Mouse (Mus musculus) cerebellum, adult (tissue): ENCODE results near the gene Stpg1.

Experiments used
- ATAC-seq: cut with Nextera tagmentation; 2 replicates; pipeline ENCODE4 v1.9.2; 2017; ENCODE audit warnings: mild to moderate bottlenecking, moderate library complexity, mixed read lengths; ENCODE audit not compliant: insufficient number of reproducible peaks, low FRiP score, low TSS enrichment

The Stpg1 gene

DNA sequence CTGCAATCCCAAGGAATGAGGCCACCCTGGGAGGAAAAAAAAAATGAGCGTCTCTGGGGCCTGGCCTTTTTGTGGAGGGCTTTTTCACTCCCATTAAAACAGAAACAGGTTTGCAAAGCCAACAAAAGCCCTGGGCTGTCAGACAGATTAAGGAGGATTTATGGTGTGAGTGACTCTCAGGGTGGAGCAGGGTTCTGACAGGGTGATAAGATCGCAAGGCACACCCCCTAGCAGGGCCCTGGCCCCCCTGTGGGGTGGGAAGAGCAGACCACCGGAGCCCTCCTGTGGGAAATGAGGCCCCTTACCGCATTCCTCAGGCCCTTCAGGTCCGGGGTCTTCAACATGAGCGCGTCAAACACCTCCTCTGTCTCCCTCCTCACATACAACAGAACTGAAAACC is 53.5 kb downstream of the Stpg1 start:
- no peak for ATAC-seq

DNA sequence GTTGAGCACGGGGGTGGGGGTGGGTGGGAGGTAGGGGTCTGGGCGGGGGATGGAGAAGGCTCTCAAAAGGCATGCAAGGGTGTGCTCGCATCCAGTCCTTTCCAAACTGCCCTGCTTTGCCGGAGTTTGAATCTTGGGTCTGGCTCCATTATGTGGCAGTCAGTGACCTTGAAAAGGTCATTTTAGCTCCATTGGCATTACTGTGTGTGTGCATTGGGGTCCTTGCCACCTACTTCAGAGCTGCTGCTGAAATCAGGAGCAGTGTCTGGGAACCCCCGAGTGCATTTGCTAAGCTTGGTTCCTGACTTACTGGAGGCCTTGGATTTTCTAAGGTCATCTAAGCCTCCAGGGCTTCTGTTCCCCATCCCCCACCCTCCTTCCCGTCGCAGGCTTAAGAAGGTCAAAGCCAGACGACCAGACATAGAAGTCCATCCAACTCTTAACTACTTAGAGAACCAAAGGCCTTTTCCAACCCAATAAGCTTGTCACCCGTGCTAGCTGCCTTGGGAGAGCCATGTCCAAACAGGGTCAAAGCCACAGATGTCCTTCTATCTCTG is 54.0 kb downstream of the Stpg1 start:
- ATAC-seq = no peak

DNA sequence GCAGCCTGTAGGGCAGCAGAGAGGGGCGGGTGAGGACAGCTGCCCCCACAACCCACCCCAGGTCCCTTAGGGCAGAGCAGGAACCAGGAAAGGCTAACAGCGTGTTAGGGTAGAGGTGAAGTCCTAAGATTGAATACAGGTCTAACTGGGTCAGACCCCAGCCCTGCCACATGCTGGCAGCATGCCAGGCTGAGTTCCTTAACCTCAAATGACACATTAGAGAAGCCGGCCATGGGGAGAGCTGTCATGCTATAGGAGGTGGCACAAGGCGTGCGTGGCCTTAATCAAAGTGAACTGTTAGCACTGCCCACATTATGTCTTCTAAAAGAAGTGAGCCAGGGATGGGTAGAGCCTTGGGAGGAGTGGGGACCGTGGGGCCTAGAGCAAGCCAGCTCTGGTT is 54.7 kb downstream of the Stpg1 start:
- no peak for ATAC-seq

DNA sequence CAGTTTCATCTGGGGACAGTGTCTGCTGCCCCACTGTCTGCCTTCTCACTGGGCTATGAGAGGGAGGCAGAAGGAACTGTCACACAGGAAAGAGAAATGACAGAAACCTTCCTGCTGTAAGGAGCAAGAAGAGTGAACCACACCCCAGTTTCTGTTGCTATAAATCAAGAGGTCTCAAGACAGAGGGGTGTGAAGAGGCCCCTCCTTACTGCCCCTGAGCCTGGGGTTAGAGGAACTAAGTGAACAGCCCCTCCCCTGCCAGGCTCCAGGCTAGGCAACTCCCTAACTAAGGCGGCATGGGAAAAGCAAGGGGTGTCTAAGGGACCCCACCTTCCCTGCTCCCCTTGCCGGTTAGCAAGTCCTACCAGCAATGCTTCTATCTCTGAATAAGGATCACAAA is 69.2 kb downstream of the Stpg1 start:
- ATAC-seq = no peak

DNA sequence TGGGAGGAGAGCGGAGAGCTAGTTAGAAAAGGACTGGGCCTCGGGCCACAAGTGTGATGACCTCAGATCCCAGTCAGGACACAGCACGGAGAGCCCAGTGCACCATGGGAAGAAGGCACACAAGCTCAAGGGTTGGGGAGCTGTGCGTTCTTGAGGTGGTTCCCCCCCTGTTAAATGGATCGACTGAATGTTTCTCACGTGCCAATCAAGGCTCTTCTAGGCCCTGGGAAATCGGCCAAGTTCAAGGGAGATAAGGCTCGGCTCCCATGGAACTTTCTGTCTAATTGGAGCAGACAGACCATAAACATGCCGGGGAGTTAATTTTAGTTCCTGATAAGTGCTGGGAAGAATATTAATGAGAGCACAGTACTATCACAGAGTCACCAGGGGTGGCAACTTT is 70.8 kb downstream of the Stpg1 start:
- no peak for ATAC-seq

DNA sequence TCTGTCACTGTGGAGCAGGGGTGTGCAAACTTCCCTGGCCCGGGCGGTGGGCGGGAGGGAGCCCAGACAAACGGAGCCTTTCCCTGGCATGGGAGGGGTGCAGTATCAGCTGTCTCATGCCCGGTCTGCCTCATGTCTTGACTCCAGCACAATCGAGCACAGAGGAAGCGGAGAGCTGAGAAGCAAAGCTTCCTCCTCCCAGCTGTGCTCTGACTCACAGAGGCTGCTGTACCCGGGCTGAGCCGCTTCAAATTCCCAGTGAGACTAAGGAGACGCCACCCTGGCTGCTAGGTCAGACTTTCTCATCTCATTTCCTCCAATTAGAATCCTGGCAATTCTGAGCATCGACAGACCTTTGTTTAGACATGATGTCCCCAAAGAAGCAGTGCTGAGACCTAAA is 72.5 kb downstream of the Stpg1 start:
- no peak for ATAC-seq

DNA sequence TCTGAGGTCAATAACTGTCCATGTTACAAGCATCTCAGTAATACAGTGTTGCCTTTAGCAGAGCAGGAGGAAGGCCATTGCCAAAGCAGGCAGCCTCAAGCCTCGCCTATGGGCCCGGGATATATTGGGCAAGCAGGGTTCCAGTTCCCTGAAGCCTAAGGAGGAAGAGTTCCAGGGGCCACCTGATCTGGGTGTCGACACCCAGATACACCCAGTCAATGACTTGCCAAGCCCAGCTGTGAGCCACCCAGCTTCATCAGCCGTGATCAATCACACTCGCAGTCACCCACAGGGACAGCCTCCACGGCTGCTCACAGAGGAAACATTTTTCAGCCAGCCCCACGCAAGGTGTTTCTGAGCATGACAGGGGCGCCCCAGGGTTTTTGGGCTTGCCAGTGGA is 72.9 kb downstream of the Stpg1 start:
- no peak for ATAC-seq

DNA sequence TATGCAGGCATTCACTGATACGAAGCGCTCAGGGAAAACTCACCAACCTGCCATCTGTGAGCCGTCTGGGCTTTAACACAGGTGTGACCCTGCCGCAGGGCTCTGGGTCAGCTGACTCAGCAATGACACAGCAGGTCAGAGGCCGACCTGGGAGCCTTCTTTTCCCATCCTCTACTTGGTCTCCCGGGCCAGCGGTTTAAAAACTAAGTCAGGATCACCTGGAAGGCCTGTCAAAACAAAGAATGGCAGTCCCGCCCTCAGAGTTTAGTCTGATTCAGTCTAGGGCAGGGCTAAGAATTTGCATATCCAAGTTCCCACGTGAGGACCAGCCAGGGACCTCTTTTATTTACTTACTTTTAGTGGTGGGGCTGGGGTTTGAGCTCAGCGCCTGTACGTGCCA is 74.6 kb downstream of the Stpg1 start:
- no peak for ATAC-seq

DNA sequence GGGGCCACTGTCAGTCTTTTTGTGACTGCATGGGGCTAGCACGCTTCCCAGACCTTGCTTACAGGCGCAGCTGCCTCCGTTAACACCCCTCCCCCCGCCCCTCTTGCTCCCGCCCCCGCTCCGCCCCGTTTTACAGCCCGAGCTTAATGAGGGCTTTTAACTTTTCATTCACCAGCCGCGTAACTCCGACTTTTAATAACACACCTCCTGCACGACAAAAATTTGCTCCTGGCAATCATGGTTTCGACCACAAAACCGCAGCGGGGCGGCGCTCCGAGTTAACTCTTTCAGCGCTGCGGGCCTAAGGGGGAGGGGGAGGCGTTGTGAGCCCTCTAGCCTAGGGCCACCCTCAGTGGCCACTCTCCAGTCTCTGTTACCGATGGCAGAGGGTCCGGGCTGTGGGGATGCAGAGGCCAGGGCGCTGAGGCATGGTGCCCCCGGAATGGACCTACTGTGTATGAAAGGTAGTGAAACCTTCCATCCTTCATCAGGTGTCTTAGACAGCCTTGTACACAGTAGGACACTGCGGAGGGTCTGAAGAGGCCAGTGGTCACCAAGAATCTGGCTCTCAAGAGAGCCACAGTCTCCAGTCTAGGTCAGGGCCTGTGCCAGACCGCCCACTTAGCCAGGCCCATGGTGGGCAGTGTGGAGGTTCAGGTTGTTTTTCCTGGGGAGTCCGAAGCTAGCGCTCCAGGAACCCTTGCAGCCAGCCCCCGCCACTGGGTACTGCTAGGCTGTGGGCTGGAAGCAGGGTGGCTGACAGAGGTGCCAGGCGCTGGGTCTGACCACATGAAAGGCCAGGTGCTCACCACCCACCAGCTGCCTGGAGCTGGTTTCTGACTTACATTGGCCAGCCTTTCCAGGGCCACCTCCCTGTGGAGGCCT is 75.8 kb downstream of the Stpg1 start:
- no peak for ATAC-seq

DNA sequence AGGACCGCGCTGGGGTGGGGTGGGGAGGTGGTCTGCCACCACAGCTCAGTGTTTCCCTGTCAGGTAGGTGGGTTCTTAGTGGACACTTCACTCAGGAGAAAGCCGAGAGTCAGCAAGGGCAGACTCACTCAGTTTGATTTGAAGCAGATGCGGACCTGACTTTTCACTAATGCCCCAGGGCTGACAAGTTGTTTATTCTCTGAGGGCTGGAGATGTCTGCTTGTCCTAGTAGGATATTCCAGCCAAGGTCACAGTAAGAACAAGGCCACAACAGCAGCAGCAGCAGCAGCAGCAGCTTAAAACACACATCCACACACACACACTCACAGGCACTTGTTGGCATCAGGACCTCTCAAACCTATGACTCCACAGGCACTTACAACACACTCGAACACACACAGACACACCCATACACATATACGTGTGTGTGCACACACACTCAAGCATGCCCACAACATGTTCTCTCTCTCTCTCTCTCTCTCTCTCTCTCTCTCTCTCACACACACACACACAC is 76.5 kb downstream of the Stpg1 start:
- no peak for ATAC-seq

DNA sequence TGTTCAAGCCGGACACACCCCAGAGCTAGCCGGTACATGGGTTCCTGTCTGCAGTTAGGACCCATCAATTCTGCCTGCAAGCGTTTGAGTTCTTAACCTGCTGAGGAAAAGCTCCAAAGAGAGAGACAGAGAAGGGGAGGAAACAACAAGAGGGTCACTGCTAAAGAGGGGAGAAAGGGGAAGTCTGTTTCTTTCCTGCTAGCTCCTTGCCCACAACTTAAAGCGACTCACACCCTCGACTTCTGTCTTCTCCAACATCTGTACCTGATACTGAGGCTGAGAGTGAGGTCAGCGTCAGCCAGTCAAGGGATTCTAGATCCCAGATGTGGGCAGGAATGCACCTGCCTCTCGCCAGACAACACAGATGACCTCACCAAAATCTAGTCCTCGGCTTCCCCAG is 77.7 kb downstream of the Stpg1 start:
- no peak for ATAC-seq

DNA sequence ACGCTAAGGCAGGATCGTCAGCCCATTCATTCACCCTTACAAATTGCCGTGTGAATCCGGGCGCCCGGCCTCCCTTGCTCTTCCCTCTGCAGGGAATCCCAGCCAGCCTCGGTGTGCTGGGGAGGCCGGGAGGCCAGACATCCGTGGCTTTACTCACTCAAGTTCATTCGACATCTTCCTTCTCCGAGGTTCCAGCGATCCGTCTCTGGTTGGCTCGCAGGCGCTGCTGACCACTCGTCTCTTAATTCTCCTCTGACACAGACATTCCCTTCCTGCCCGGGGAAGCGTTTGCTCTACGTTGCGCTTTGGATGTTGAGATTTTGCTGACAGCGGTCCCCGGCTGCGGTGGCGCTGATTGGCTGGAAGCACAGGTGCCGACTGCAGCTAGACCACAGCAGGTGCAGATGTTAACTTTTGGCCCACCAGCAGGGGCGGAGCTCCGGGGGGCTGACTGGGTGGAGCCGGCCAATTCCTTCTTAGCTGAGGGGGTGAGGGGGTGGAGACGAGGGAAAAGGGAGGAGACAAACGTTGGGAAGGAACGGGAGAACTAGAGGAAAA is 78.7 kb downstream of the Stpg1 start, which contains the start of gene Grhl3:
TSS of gene Grhl3 (minus strand) at position 380 of the 558 bp plus-strand sequence.
- ATAC-seq = no peak

DNA sequence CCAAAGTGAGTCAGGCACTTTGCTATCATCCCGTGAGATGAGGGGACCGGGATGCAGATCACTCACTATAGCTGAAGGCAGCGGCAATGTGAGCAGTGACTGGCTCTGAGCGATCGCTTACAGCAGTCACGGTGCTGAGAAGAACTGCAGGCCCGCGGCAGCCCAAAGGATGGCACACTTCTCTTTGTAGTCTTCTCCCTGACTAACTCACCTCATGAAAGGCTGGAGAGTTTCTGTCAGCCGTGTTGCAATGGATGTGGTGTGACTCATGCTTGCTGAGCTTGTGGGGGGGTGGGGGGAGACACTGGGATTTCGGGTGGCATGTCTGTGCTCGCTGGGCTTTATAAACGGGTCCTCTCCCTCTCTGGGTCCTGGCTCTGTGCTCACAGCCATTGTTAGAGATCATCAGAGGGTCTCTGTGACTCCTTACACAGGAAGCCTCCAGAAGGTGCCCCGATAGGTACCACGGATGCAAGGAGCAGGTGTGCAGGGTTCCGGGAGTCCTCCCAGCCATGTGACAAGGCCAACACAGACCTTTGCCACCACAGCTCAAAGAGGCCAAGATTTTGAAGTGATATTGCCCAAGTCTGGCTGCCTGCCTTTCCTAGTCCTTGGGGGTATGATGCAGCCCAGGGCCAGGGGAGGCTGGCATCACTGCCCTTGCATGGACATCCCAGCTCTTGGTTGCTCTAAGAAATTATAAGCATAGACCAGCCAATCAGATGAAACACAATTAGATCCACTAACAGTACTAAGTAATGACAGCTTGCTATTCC is 81.0 kb downstream of the Stpg1 start:
- ATAC-seq = no peak

DNA sequence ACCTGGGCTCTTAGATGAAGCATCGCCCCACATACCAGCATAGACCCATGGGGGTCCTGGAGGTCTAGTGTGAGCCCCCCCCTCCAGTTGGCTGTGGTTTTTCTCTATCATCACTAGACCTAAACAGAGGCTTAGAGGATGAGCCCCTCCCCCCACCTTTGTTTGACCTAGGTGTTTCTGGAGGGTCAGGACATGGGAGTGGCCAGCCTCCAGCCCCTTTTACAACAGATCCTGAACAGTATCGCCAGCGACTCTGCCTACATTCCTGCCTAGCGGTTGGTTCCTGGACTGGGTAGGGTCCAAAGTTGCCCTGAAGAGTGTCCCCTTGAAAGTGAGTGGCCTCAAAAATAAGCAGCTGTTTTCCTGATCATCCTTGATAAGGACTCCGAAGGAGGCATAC is 83.9 kb downstream of the Stpg1 start:
- ATAC-seq = no peak

DNA sequence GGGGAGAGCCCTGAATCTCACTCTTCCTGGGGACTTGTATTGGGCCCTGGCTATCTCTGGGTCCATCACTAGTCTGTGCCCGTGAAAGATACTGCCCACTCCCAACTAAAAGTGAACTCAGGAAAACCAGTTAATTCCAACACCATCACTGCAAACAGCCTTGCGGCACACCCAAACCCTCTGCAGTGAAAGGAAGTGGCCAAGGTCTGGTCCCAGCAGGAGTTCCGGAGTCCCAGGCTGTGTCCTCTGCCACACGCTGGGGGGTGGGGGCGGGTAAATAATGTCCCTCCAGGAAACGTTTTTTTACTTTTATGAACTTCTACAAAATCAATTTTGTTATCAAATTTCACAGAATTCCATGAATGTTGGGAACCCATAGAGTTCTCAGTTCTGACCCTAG is 85.1 kb downstream of the Stpg1 start:
- no peak for ATAC-seq

DNA sequence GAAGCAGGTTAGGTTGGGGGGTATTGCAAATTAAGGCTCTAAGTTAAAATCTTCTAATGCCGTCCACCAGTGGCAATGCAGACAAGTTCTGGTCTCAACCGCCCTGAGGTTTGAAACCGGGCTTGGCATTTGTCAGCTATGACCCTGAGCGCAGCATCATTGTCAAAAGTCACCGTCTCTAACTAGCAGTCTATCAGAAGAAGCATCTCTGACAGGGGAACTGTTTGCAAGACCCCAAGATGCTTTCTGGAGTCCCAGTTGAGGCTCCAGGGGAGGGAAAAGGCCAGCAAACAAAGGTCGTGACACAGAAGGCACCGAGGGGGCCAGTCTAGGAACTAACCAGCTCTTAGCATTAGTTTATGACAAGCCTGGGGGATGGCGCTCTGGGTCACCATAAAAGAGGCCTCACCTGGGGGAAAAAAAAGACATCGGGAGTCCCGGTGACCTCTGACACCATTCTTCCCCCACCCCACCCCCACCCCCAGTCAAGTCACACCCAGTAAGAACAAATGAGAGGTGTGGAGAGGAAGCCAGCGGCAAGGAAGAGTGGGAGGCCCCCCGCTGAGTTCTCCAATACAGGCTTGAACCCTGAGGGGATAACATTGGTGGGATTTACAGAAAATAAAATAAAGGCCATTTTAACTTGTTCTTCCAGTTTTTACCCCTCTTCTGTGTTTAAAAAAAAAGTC is 86.8 kb downstream of the Stpg1 start:
- no peak for ATAC-seq

DNA sequence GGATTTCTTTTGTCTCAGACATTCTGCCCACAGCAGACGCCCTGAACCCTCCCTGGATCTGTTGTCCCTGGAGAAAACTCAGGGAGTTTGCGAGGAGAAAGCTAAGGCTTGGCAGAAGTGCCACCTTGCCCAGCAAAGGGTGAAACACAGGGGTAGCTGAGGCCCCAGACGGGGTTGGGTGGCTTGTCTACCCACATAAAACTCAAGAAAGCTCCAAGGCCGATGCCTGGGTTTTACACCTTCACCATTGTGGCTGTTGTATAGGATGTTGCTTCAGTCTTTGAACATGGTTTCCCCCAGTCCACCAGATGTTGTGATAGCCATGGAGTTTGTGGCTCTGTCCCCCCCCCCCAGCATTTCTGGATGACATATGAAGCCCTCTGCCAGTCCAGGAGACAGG is 90.2 kb downstream of the Stpg1 start:
- no peak for ATAC-seq
